Mouse (Mus musculus) embryonic fibroblast, embryonic 13.5 days (primary cell): ENCODE measurements around the gene Fastkd1. TPM values are rescaled to one million over a fixed set of nuclear protein-coding genes. Genes with fewer than 3 reads are reported as not detected.
A peak's percentile ranks its signal among the peaks of the same experiment; 100 is the strongest.

Experiments used
- H3K27ac ChIP-seq: 2 replicates; pipeline ENCODE4 v1.5.1; 2012; ENCODE audit warnings: low read length, control low read depth, inconsistent platforms; ENCODE audit not compliant: insufficient read depth
- H3K4me1 ChIP-seq: 2 replicates; pipeline ENCODE4 v1.6.1; 2011; ENCODE audit warnings: low read length; ENCODE audit not compliant: control insufficient read depth, insufficient read depth
- H3K4me3 ChIP-seq: 2 replicates; pipeline ENCODE4 v1.5.1; 2011; ENCODE audit warnings: mild to moderate bottlenecking, control low read depth, low read length; ENCODE audit not compliant: insufficient read depth
- CTCF ChIP-seq: IDR thresholded peaks from 2 replicates; pipeline ENCODE4 v1.5.1; 2011; ENCODE audit warnings: mild to moderate bottlenecking, control low read depth, low read length, moderate library complexity, borderline replicate concordance; ENCODE audit not compliant: insufficient read depth
- POLR2A ChIP-seq: IDR thresholded peaks from 2 replicates; pipeline ENCODE4 v1.6.1; 2011; ENCODE audit warnings: low read depth, mild to moderate bottlenecking, control low read depth, low read length, moderate library complexity
- polyA plus RNA-seq: library from polyadenylated mRNA; stranded (reverse); fragments of >200 nt; gene quantifications from 2 replicates; pipeline ENCODE4 v1.2.4, GENCODE M21; 2011; ENCODE audit warnings: low read depth; ENCODE audit not compliant: missing spikeins, insufficient read length

The Fastkd1 gene
- polyA plus RNA-seq = 9.6 and 11.3 TPM in 2 replicates

- Histone ChIP-seq H3K4me3 (peak within 1 kb of the TSS; percentile 82), H3K27ac (peak within 1 kb of the TSS; percentile 29; the same call in 1 of the 2 replicates), H3K4me1 (no peaks in the 10 kb centered on the region)
- TF ChIP-seq CTCF = no peak
- TF ChIP-seq POLR2A = peak; percentile 53
These were observed at the start of gene Fastkd1 for GRCm38 (mm10) chr2:69712981-69713625. Gene Fastkd1 (minus strand): TSS chr2:69713516.

- no peak overlapping the region for H3K27ac ChIP-seq
- no peak overlapping the region for H3K4me3 ChIP-seq
- TF ChIP-seq CTCF (no peak), POLR2A (no peak)
- H3K4me1 ChIP-seq = no peaks in the 10 kb centered on the region
These were observed 47.7 kb upstream of the Fastkd1 start for GRCm38 (mm10) chr2:69760980-69761379.

GRCm38 (mm10) chr2:69745091-69745490 lies 31.8 kb upstream of the Fastkd1 start:
- Histone ChIP-seq H3K4me1 (no peaks in the 10 kb centered on the region), H3K4me3 (no peak overlapping the region), H3K27ac (no peak overlapping the region)
- TF ChIP-seq POLR2A (no peak), CTCF (no peak)

GRCm38 (mm10) chr2:69723519-69723825 lies 10.2 kb upstream of the Fastkd1 start:
- Histone ChIP-seq H3K4me1 (peaks cover 2% of the 10 kb centered on the region; the same call in 1 of the 2 replicates), H3K27ac (peak overlapping the region; percentile 70), H3K4me3 (peak overlapping the region; percentile 96)
- TF ChIP-seq CTCF (no peak), POLR2A (peak; percentile 35)

GRCm38 (mm10) chr2:69722650-69723518 lies 9.6 kb upstream of the Fastkd1 start:
- peaks cover 2% of the 10 kb centered on the region; the same call in 1 of the 2 replicates for H3K4me1 ChIP-seq
- peak; percentile 68 for TF ChIP-seq POLR2A
- no peak for TF ChIP-seq CTCF
- peak overlapping the region; percentile 70 for H3K27ac ChIP-seq
- H3K4me3 ChIP-seq = peak overlapping the region; percentile 96

- no peak for TF ChIP-seq CTCF
- no peak for TF ChIP-seq POLR2A
These were observed 8.9 kb upstream of the Fastkd1 start, which contains the start of gene Ppig for GRCm38 (mm10) chr2:69722273-69722649. Gene Ppig (plus strand): TSS chr2:69722545.

GRCm38 (mm10) chr2:69719121-69719520 lies 5.8 kb upstream of the Fastkd1 start:
- H3K4me1 ChIP-seq = no peaks in the 10 kb centered on the region
- TF ChIP-seq CTCF (no peak), POLR2A (no peak; the same call in 1 of the 2 replicates)
- H3K27ac ChIP-seq = no peak overlapping the region
- H3K4me3 ChIP-seq = no peak overlapping the region

More at GRCm38 (mm10) chr2:69722273-69722649, 8.9 kb upstream of the Fastkd1 start, which contains the start of gene Ppig:
- peak within 1 kb of the TSS; percentile 70 for H3K27ac ChIP-seq
- peaks cover 2% of the 10 kb centered on the region; the same call in 1 of the 2 replicates for H3K4me1 ChIP-seq
- H3K4me3 ChIP-seq = peak within 1 kb of the TSS; percentile 96

- H3K4me1 ChIP-seq = no peaks in the 10 kb centered on the region
- TF ChIP-seq POLR2A = no peak
- no peak overlapping the region for H3K27ac ChIP-seq
- H3K4me3 ChIP-seq = no peak overlapping the region
These were observed 3.2 kb upstream of the Fastkd1 start for GRCm38 (mm10) chr2:69716483-69716882.

- Histone ChIP-seq H3K4me3 (no peak overlapping the region), H3K4me1 (no peaks in the 10 kb centered on the region), H3K27ac (no peak overlapping the region)
- no peak for TF ChIP-seq CTCF
These were observed 810 bp upstream of the Fastkd1 start for GRCm38 (mm10) chr2:69714126-69714525.

- no peak for TF ChIP-seq POLR2A
- TF ChIP-seq CTCF = no peak
- Histone ChIP-seq H3K27ac (no peak overlapping the region), H3K4me1 (no peaks in the 10 kb centered on the region), H3K4me3 (no peak overlapping the region)
These were observed 304 bp upstream of the Fastkd1 start for GRCm38 (mm10) chr2:69713626-69714014.
